Comparison of ENCODE assay signal across 7 mouse cellular contexts in the genomic region with DNA sequence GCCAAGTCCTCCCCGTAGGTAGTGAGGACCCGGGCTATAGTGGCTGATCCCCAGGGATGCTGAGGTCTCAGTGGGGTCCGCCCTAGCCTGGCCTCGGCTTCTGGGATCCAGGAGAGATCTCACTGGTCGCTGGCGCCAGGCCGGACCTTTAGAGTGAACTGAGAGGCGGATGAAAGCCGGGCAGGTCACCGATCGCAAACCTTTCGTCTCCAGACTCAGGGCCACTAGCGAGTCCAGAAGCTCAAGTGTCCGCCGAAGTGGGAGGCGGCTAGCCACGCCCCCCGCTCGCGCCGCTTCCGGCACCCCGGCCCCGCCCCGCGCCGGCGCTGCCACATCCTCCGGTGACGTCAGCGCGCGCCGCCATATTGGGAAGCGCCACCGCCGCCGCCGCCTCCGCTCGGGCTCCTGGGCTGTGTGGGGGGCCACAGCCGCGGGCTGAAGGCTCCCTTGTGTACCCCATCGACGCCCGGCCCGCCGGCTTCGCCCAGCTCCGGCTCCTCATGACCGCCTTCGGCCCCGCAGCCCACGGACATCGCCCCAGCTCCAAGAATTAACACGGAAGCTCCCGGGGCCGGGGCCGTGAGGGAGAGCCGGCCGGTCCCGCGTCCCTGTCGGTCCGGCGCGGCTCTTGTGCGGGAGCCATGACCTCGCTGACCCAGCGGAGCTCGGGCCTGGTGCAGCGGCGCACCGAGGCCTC. TPM values are rescaled to one million over a fixed set of nuclear protein-coding genes. Genes with fewer than 3 reads are reported as not detected.
DNase-seq lines count a peak whose midpoint lies in the region; ATAC-seq lines count a peak whose summit lies in the region.

Gene Golph3, plus strand, starts transcription at position 360 of the 697 bp plus-strand sequence.

- no peaks in the 10 kb centered on the region for H3K36me3 ChIP-seq in intestine, embryonic 16.5 days (ENCODE audit: control insufficient read depth, insufficient read depth, low read length)
- H3K36me3 ChIP-seq in midbrain, embryonic 11.5 days (ENCODE audit: control insufficient read depth, insufficient read depth, low read length), result no peaks in the 10 kb centered on the region

- H3K9me3 ChIP-seq in intestine, embryonic 16.5 days (ENCODE audit: control insufficient read depth, low read length), result no peaks in the 10 kb centered on the region
- no peaks in the 10 kb centered on the region for H3K9me3 ChIP-seq in midbrain, embryonic 11.5 days (ENCODE audit: control insufficient read depth, low read length)

- peak within 1 kb of the TSS; percentile 98 for H3K4me3 ChIP-seq in intestine, embryonic 16.5 days (ENCODE audit: low read length)
- peak within 1 kb of the TSS; percentile 100 for H3K4me3 ChIP-seq in midbrain, embryonic 11.5 days (ENCODE audit: low read depth, low read length)

- H3K27ac ChIP-seq in intestine, embryonic 16.5 days (ENCODE audit: low read length), result peak within 1 kb of the TSS; percentile 95
- peak within 1 kb of the TSS; percentile 86 for H3K27ac ChIP-seq in midbrain, embryonic 11.5 days (ENCODE audit: low read depth, low read length)

- no peaks in the 10 kb centered on the region for H3K27me3 ChIP-seq in intestine, embryonic 16.5 days (replicated peaks; ENCODE audit: control insufficient read depth, insufficient read depth, low read length)
- peaks cover 3% of the 10 kb centered on the region; the same call in 1 of the 2 replicates for H3K27me3 ChIP-seq in midbrain, embryonic 11.5 days (ENCODE audit: control insufficient read depth, insufficient read depth, low read length)

- peak within 1 kb of the TSS; percentile 99 for H3K9ac ChIP-seq in intestine, embryonic 16.5 days (ENCODE audit: low read depth, low read length)
- H3K9ac ChIP-seq in midbrain, embryonic 11.5 days (ENCODE audit: low read length), result peak within 1 kb of the TSS; percentile 97

- H3K4me2 ChIP-seq in intestine, embryonic 16.5 days (ENCODE audit: low read depth, low read length), result peak within 1 kb of the TSS; percentile 83
- H3K4me2 ChIP-seq in midbrain, embryonic 11.5 days, result peak within 1 kb of the TSS; percentile 65

- peak; percentile 96 for DNase-seq in adrenal gland, adult 2 months
- DNase-seq in embryo, embryonic 11.5 days (ENCODE audit: low read depth, low spot score), result peak; percentile 87
- DNase-seq in gastrocnemius, postnatal 4 days (ENCODE audit: low spot score in 2 of 2), result peak; percentile 97
- peak; percentile 92 to 96 for DNase-seq in left cerebral cortex, postnatal 36 days (ENCODE audit: low spot score in 2 of 2)
- peak; percentile 99 for DNase-seq in midbrain, embryonic 11.5 days (ENCODE audit: low spot score, missing footprints)
- DNase-seq in skeletal muscle tissue, adult 2 months (ENCODE audit: low read depth, low spot score), result peak; percentile 88

- peak; percentile 96 for ATAC-seq in intestine, embryonic 16.5 days
- peak; percentile 98 for ATAC-seq in midbrain, embryonic 11.5 days (ENCODE audit: low FRiP score)

- peaks cover 11% of the 10 kb centered on the region for H3K4me1 ChIP-seq in intestine, embryonic 16.5 days (ENCODE audit: control insufficient read depth, insufficient read depth, low read length)
- peaks cover 12% of the 10 kb centered on the region for H3K4me1 ChIP-seq in midbrain, embryonic 11.5 days (ENCODE audit: control insufficient read depth, insufficient read depth, low read length)

- intact Hi-C loops in left cerebral cortex, postnatal 36 days (cut with DNase I), result loop anchor here (5.0 to 10.0 kb wide), 3 partner anchors 49 to 206 kb away; partner anchors contain the start of genes Mtmr12 and Zfr

- WGBS in intestine, embryonic 16.5 days, result under 1% methylated on average over 74 of the region's 74 CpGs
- 1% methylated on average over 66 of the region's 74 CpGs for WGBS in midbrain, embryonic 11.5 days

RNA-seq across cellular contexts. Expression of gene Golph3, which starts in this region (rescaled TPM):
- total RNA-seq in adrenal gland, adult 2 months (2021), result 100 to 1,000 TPM; 127 to 150 TPM
- polyA plus RNA-seq in adrenal gland, adult 2 months (2012; rRNA removed), result 157 and 164 TPM in 2 replicates
- 10 to 100 TPM; 66.2 to 78.0 TPM for total RNA-seq in gastrocnemius, postnatal 4 days (2021)
- 66.9 and 74.3 TPM in 2 replicates for polyA plus RNA-seq in intestine, embryonic 16.5 days (2015; fragmentation: Nextera tagmentation; extraction: Ambion mirVana)
- total RNA-seq in left cerebral cortex, postnatal 36 days (2021), result 100 to 1,000 TPM; 106 to 114 TPM
- 114 and 118 TPM in 2 replicates for polyA plus RNA-seq in midbrain, embryonic 11.5 days (2014; fragmentation: Nextera tagmentation; extraction: Ambion mirVana)

Comparison
In these comparisons a context has a peak if more than half of its experiments do, and no peak if none do; other contexts are left out.
1. Peak in every context shown above with its lines: DNase-seq, ATAC-seq, H3K4me3 ChIP-seq and H3K27ac ChIP-seq.